Mouse (Mus musculus): ENCODE data around the gene Odf4. TPM values are rescaled to one million over a fixed set of nuclear protein-coding genes. Genes with fewer than 3 reads are reported as not detected.

Odf4 gene
- polyA plus RNA-seq, 1 experiment from 2014 or later: not detected

DNA sequence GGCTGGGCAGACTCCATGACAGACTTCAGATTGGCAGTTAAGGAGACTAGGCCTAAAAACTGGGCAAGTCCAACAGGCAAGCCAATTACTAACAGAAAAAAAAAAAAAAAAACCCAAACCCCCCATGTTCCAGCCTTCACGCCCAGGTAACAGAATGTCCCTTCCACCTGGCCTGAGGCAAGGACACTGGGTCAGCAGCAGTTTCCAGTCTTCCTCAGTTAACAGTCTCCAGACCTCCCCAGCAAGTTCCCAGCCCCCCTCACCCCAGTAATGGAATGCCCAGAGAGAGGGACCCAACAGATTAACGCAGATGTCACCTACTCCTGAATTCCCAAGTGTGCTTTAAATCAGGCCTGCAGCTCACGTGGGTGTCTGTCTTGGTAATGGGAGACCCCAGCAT, 3.7 kb downstream of the Odf4 start:
- POLR2A ChIA-PET: interaction anchor here (0.6 kb wide), 1 partner anchor 10 kb away, joined by 4 read pairs; no protein-coding TSS in a partner anchor
- in situ Hi-C loops (cut with MboI; ENCODE audit: low pct_unique_long_range_greater_than_20kb): no loop called here
- CTCF ChIA-PET: interaction anchor here (1.9 kb wide), 1 partner anchor 19 kb away, joined by 6 read pairs; no protein-coding TSS in a partner anchor
- ATAC-seq (no peak), DNase-seq (ENCODE audit: low read depth, low spot score) (no peak)
- no peak for TF ChIP-seq CTCF (IDR thresholded peaks at IDR 0.05)
- H3K27me3 ChIP-seq: peaks cover 20% of the 10 kb centered on the region

- ATAC-seq (no peak), DNase-seq (ENCODE audit: low read depth, low spot score) (no peak)
- in situ Hi-C loops (cut with MboI; ENCODE audit: low pct_unique_long_range_greater_than_20kb): no loop called here
- TF ChIP-seq CTCF (IDR thresholded peaks at IDR 0.05): no peak
- CTCF ChIA-PET: no interaction called here
- POLR2A ChIA-PET: no interaction called here
- peaks cover 5% of the 10 kb centered on the region for H3K27me3 ChIP-seq
Measured at GRCm38 (mm10) chr11:68914566-68914965, 12.3 kb downstream of the Odf4 start.

DNA sequence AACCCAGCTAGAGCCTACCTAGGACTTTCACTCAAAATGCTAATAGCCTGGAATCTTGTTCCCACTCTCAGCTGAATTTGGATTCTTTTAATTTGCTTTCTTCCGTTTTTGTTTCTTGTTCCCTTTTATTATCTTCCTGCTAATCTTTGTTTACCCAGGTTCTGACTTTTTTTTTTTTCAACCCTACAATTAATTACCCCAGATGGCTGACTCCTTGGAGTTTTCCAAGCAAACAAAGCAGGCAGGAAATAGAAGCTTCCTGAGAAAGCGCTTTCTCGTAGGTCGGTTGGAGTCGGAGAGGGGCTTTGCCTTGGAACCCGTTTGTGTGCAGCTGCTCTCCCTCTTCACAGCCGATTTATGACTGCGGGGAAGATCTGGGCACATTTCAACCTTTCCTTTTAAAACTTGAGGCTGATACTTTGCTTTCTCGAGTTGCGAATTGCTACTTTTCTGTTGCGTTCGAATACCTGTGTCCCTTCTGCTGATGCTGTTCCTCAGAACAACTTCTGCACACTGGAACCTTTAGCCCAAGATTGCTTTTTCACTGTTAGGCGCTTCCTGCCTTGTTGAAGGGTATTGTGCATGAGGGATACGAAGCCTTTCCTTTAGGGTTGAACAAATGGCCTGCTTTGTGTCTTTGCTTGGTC, 15.2 kb downstream of the Odf4 start:
- ATAC-seq (no peak), DNase-seq (ENCODE audit: low read depth, low spot score) (no peak)
- H3K27me3 ChIP-seq: peaks cover 5% of the 10 kb centered on the region
- in situ Hi-C loops (cut with MboI; ENCODE audit: low pct_unique_long_range_greater_than_20kb): no loop called here
- ChIA-PET POLR2A (interaction anchor here (0.6 kb wide), 1 partner anchor 28 kb away, joined by 3 read pairs; no protein-coding TSS in a partner anchor), CTCF (interaction anchor here (1.0 kb wide), 1 partner anchor 71 kb away, joined by 5 read pairs; no protein-coding TSS in a partner anchor)
- no peak for TF ChIP-seq CTCF (IDR thresholded peaks at IDR 0.05)

DNA sequence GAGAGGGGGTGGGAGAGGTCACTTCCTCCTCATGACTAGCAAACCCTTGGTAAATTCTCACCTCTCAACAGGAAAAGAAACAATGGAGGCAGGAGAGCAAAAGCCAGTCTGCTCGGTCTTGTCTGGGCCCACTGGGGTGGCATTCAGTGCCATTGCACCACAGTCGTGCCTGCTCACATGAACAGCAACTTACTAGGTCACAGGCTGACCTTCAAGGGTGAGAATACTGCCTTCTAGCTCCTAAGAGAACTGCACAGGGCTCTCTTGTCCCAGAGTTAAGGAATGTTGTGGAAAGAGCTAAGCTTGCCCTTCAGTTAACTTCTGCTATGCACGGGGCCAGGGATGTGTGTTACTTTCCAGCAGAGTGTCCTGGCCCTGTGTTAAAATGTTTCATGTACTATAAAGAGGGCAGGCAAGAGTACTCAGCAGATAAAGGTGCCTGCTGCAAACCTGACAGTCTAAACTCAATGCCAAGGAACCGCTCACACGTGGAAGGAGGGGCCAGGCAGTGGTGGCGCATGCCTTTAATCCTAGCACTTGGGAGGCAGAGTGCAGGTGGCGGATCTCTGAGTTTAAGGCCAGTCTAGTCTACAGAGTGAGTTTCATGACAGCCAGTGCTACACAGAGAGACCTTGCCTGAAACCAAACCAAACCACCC, 17.9 kb downstream of the Odf4 start:
- ChIA-PET CTCF (no interaction called here), POLR2A (no interaction called here)
- peaks cover 2% of the 10 kb centered on the region for H3K27me3 ChIP-seq
- DNase-seq (ENCODE audit: low read depth, low spot score) (no peak), ATAC-seq (no peak)
- TF ChIP-seq CTCF (IDR thresholded peaks at IDR 0.05): no peak
- in situ Hi-C loops (cut with MboI; ENCODE audit: low pct_unique_long_range_greater_than_20kb): loop anchor here (5.0 kb wide), 1 partner anchor 33 kb away; no protein-coding TSS in a partner anchor

DNA sequence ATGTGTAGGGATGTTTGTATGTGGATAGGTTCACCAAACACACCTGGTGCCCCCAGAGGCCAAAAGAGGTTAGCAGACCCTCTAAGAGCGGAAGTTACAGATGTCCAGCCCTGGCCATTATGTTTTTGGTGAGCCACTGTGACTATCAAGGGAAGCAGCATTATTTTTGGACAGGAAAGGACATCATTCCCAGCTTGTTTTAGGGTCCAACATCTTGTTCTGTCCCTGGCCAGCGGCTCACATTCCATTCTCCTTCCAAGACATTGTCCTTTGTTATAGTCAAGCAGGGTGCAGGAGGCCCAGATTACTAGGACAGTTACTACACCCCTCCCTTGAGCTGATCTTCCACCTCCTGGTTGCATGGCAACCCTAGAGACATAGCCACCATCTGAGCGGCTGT, 19.6 kb downstream of the Odf4 start:
- DNase-seq (ENCODE audit: low read depth, low spot score) (no peak), ATAC-seq (no peak)
- TF ChIP-seq CTCF (IDR thresholded peaks at IDR 0.05): no peak
- POLR2A ChIA-PET: interaction anchor here (2.0 kb wide), 1 partner anchor 75 kb away, joined by 6 read pairs; no protein-coding TSS in a partner anchor
- H3K27me3 ChIP-seq: no peaks in the 10 kb centered on the region
- CTCF ChIA-PET: no interaction called here
- in situ Hi-C loops (cut with MboI; ENCODE audit: low pct_unique_long_range_greater_than_20kb): loop anchor here (5.0 kb wide), 1 partner anchor 35 kb away; no protein-coding TSS in a partner anchor

DNA sequence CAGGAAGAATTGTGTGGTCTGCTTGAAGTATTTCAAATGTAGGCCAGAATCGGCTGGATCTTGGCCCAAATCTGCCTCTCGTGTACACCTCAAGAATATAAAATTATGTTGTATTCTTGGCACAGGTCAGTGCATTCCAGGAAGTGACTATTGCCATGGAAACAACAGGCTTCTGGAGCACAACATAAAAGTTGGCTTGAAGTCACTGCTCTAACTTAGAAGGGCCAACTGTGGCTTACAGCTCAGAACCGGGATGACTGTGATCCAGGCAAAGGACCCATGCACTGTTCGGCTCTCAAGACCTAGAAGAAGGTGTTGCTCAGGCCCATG, 20.5 kb downstream of the Odf4 start:
- in situ Hi-C loops (cut with MboI; ENCODE audit: low pct_unique_long_range_greater_than_20kb): loop anchor here (5.0 kb wide), 1 partner anchor 36 kb away; no protein-coding TSS in a partner anchor
- H3K27me3 ChIP-seq: no peaks in the 10 kb centered on the region
- ATAC-seq: no peak
- no peak for DNase-seq (ENCODE audit: low read depth, low spot score)
- ChIA-PET POLR2A (interaction anchor here (1.4 to 2.0 kb wide), 2 partner anchors 12 to 76 kb away, joined by 3 to 6 read pairs; no protein-coding TSS in a partner anchor), CTCF (interaction anchor here (4.7 kb wide), 1 partner anchor 74 kb away, joined by 34 read pairs; no protein-coding TSS in a partner anchor)
- no peak for TF ChIP-seq CTCF (IDR thresholded peaks at IDR 0.05)

- DNase-seq (ENCODE audit: low read depth, low spot score) (no peak), ATAC-seq (no peak)
- ChIA-PET POLR2A (interaction anchor here (1.4 to 2.0 kb wide), 2 partner anchors 12 to 76 kb away, joined by 3 to 6 read pairs; no protein-coding TSS in a partner anchor), CTCF (interaction anchor here (1.1 to 4.7 kb wide), 2 partner anchors 75 to 89 kb away, joined by 3 to 34 read pairs; no protein-coding TSS in a partner anchor)
- TF ChIP-seq CTCF (IDR thresholded peaks at IDR 0.05): no peak
- H3K27me3 ChIP-seq: no peaks in the 10 kb centered on the region
- in situ Hi-C loops (cut with MboI; ENCODE audit: low pct_unique_long_range_greater_than_20kb): loop anchor here (5.0 kb wide), 1 partner anchor 36 kb away; no protein-coding TSS in a partner anchor
Measured at GRCm38 (mm10) chr11:68905665-68906460, 21.0 kb downstream of the Odf4 start.

DNA sequence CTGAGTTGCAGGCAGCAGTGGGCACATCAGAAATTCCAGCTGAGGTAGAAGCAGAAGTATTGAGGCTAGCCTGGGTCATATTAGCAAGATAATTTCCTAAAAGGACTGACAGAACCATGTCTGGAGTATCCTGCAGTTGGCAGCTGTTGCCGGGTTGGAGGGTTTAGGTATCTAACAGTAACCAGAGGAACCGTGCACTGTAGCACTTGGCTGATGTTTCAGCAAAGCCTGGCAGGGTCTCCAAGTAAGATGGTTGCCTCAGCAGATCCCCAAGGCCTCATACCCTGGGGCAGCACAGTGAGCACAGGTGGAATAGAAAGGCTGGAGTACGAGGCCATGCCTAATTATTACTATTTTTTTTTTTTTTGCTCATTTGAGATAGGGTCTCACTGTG, 21.7 kb downstream of the Odf4 start:
- DNase-seq (ENCODE audit: low read depth, low spot score) (no peak), ATAC-seq (no peak)
- ChIA-PET POLR2A (interaction anchor here (1.4 kb wide), 1 partner anchor 13 kb away, joined by 3 read pairs; no protein-coding TSS in a partner anchor), CTCF (interaction anchor here (0.6 to 4.7 kb wide), 13 partner anchors 8 to 125 kb away, joined by 3 to 34 read pairs (median 5); partner anchors contain the start of gene Rangrf)
- in situ Hi-C loops (cut with MboI; ENCODE audit: low pct_unique_long_range_greater_than_20kb): loop anchor here (5.0 kb wide), 1 partner anchor 37 kb away; no protein-coding TSS in a partner anchor
- TF ChIP-seq CTCF (IDR thresholded peaks at IDR 0.05): no peak
- H3K27me3 ChIP-seq: no peaks in the 10 kb centered on the region

DNA sequence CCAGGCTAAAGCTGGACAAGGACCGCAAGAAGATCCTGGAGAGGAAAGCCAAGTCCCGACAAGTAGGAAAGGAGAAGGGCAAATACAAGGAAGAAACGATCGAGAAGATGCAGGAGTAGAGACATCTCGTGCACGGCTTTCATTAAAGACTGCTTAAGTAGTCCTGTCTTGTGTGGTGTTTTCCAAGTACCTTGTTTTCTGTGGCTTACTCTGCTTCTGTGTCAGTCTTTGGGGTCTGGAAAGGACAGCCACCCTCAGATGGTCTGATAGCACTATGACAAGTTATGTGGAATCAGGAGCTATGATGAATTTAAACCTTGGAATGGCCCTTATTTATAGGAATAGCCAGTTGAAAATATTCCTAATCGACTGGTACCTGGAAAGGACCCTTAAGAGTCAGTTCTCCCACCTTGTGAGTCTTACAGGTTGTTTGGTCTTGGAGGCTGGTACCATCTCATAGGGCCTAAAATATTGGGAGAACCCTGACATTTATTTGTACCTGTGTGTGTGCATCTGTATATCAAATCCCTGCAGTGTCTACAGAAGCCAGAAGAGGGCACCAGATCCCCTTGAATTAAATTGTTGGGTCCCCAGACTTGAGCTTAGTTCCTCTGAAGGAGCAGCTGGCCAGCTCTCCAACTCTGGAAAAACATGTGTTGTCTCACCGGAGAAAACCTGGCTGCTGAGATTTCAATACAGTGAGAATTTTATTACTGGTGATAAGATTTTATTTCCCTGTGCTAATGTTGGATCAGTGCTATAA, 22.3 kb downstream of the Odf4 start:
- no peaks in the 10 kb centered on the region for H3K27me3 ChIP-seq
- ATAC-seq (no peak), DNase-seq (ENCODE audit: low read depth, low spot score) (peak; percentile 43)
- ChIA-PET CTCF (interaction anchor here (0.6 to 4.7 kb wide), 13 partner anchors 9 to 125 kb away, joined by 3 to 34 read pairs (median 5); partner anchors contain the start of gene Rangrf), POLR2A (no interaction called here)
- peak; percentile 77 for TF ChIP-seq CTCF (IDR thresholded peaks at IDR 0.05)
- in situ Hi-C loops (cut with MboI; ENCODE audit: low pct_unique_long_range_greater_than_20kb): loop anchor here (5.0 kb wide), 2 partner anchors 38 to 68 kb away; no protein-coding TSS in a partner anchor
